Mouse (Mus musculus) G1E (cell line): ENCODE data around the gene Ndufb4.

Experiments used
- CTCF ChIP-seq: IDR thresholded peaks from 2 replicates; pipeline ENCODE4 v1.5.1; 2012; ENCODE audit warnings: low read depth, low read length, inconsistent platforms, mixed read lengths
- GATA1 ChIP-seq: IDR thresholded peaks from 2 replicates; pipeline ENCODE4 v1.6.1; 2012; ENCODE audit warnings: borderline replicate concordance, low read length, inconsistent platforms, mixed read lengths
- GATA2 ChIP-seq: IDR thresholded peaks from 2 replicates; pipeline ENCODE4 v1.6.1; 2012; ENCODE audit warnings: low read depth, low read length, inconsistent platforms, borderline replicate concordance
- POLR2AphosphoS5 ChIP-seq: IDR thresholded peaks from 2 replicates; pipeline ENCODE4 v1.6.1; 2012; ENCODE audit warnings: low read depth, low read length, inconsistent platforms; ENCODE audit not compliant: insufficient replicate concordance
- TAL1 ChIP-seq: conservative IDR thresholded peaks from 2 replicates; pipeline ENCODE4 v1.6.1; 2012; ENCODE audit warnings: low read depth, low read length, inconsistent platforms, mixed read lengths

- no peak for TF ChIP-seq CTCF
- no peak for TF ChIP-seq GATA1
- TF ChIP-seq TAL1: no peak
- no peak for TF ChIP-seq POLR2AphosphoS5
- TF ChIP-seq GATA2: no peak
These were observed 16.5 kb upstream of the Ndufb4 start for GRCm38 (mm10) chr16:37670666-37671283.
